ENCODE assay signal across 26 mouse cellular contexts in the genomic region with DNA sequence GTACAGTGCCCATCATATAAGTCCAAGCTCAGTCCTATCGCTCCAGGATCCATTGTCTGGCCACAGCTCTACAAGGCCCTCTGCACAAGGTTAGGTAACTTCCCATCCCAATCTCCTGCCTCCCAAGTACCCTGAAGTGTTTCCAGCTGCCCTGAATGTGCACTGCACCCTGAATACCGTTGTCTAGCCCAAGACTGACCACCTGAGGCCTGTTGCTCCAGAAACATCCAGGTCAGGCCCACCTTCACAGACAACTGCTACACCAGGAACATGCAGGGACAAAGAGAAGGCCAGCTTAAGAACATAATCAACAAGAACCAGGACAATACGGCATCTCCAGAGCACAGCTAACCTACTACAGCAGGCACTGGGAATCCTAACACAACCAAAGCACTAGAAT. TPM values are rescaled to one million over a fixed set of nuclear protein-coding genes. Genes with fewer than 3 reads are reported as not detected.
DNase-seq lines count a peak whose midpoint lies in the region; ATAC-seq and TF ChIP-seq lines count a peak whose summit lies in the region.
"Had no signal": no experiment of that assay in that cellular context is flagged by ENCODE, and none has a peak within 500 bp of the region (broad histone marks: within the 10 kb centered on the region; RNA-seq: fewer than 3 reads in every experiment).

No protein-coding gene starts in this region.

- no peaks in the 10 kb centered on the region for H3K9me3 ChIP-seq in intestine, embryonic 14.5 days (ENCODE audit: control insufficient read depth, low read length)
- H3K9me3 ChIP-seq in intestine, postnatal 0 days (ENCODE audit: control insufficient read depth): no peaks in the 10 kb centered on the region
- no peaks in the 10 kb centered on the region for H3K9me3 ChIP-seq in liver, postnatal 0 days (ENCODE audit: low read length)
- H3K9me3 ChIP-seq in liver, embryonic 12.5 days (replicated peaks): no peaks in the 10 kb centered on the region
- no peaks in the 10 kb centered on the region for H3K9me3 ChIP-seq in stomach, postnatal 0 days (ENCODE audit: control insufficient read depth, low read length)
- H3K9me3 ChIP-seq: embryonic facial prominence, embryonic 12.5 days; forebrain, embryonic 13.5 days; forebrain, embryonic 15.5 days had no signal

- no peak for TF ChIP-seq CTCF in intestine, postnatal 0 days (IDR thresholded peaks at IDR 0.05; ENCODE audit: low read depth)
- no peak for TF ChIP-seq CTCF in liver, postnatal 0 days (IDR thresholded peaks at IDR 0.05; ENCODE audit: low read depth)
- no peak for TF ChIP-seq CTCF in stomach, postnatal 0 days (IDR thresholded peaks at IDR 0.05; ENCODE audit: low read depth)

- no peaks in the 10 kb centered on the region for H3K4me1 ChIP-seq in intestine, embryonic 14.5 days (replicated peaks; ENCODE audit: control insufficient read depth, insufficient read depth, low read length)
- H3K4me1 ChIP-seq in intestine, postnatal 0 days (replicated peaks; ENCODE audit: control insufficient read depth, insufficient read depth, low read length): no peaks in the 10 kb centered on the region
- H3K4me1 ChIP-seq in liver, postnatal 0 days (ENCODE audit: insufficient read depth): no peaks in the 10 kb centered on the region
- H3K4me1 ChIP-seq in liver, embryonic 12.5 days: no peaks in the 10 kb centered on the region
- no peaks in the 10 kb centered on the region for H3K4me1 ChIP-seq in stomach, postnatal 0 days (replicated peaks; ENCODE audit: control insufficient read depth, insufficient read depth)
- H3K4me1 ChIP-seq: embryonic facial prominence, embryonic 12.5 days; forebrain, embryonic 13.5 days; forebrain, embryonic 15.5 days had no signal

- no peaks in the 10 kb centered on the region for H3K27me3 ChIP-seq in intestine, embryonic 14.5 days (replicated peaks; ENCODE audit: control insufficient read depth, insufficient read depth, low read length)
- H3K27me3 ChIP-seq in intestine, postnatal 0 days (replicated peaks; ENCODE audit: control insufficient read depth, insufficient read depth, low read length): no peaks in the 10 kb centered on the region
- H3K27me3 ChIP-seq in liver, postnatal 0 days (ENCODE audit: insufficient read depth, low read length): no peaks in the 10 kb centered on the region
- H3K27me3 ChIP-seq in liver, embryonic 12.5 days (replicated peaks): no peaks in the 10 kb centered on the region
- H3K27me3 ChIP-seq in stomach, postnatal 0 days (ENCODE audit: control insufficient read depth, insufficient read depth, low read length): no peaks in the 10 kb centered on the region
- H3K27me3 ChIP-seq: embryonic facial prominence, embryonic 12.5 days; forebrain, embryonic 13.5 days; forebrain, embryonic 15.5 days had no signal

- 88% methylated on average over 3 of the region's 3 CpGs for WGBS in intestine, embryonic 14.5 days
- WGBS in intestine, postnatal 0 days: 86% methylated on average over 3 of the region's 3 CpGs
- WGBS in liver, postnatal 0 days (ENCODE audit: insufficient replicate concordance): 77% methylated on average over 3 of the region's 3 CpGs
- 53% methylated on average over 3 of the region's 3 CpGs for WGBS in liver, embryonic 12.5 days (ENCODE audit: insufficient replicate concordance)
- WGBS in stomach, postnatal 0 days: 85% methylated on average over 3 of the region's 3 CpGs

- no peak for ATAC-seq in intestine, embryonic 14.5 days (replicated peaks; ENCODE audit: low FRiP score, low TSS enrichment, low read depth)
- no peak for ATAC-seq in intestine, postnatal 0 days
- no peak for ATAC-seq in liver, postnatal 0 days
- no peak for ATAC-seq in liver, embryonic 12.5 days
- ATAC-seq in stomach, postnatal 0 days (ENCODE audit: low FRiP score, low TSS enrichment): no peak
- ATAC-seq: forebrain, embryonic 13.5 days; forebrain, embryonic 15.5 days; forebrain, postnatal 0 days had no signal

- intact Hi-C loops in heart, postnatal 36 days (cut with DNase I): no loop called here

- no peak for TF ChIP-seq EP300 in liver, postnatal 0 days (IDR thresholded peaks at IDR 0.05; ENCODE audit: low read depth)
- no peak for TF ChIP-seq EP300 in stomach, postnatal 0 days (optimal IDR thresholded peaks at IDR 0.05)

- no peak overlapping the region for H3K9ac ChIP-seq in intestine, embryonic 14.5 days (ENCODE audit: low read length)
- no peak overlapping the region for H3K9ac ChIP-seq in intestine, postnatal 0 days (ENCODE audit: low read depth, low read length)
- no peak overlapping the region for H3K9ac ChIP-seq in liver, postnatal 0 days (replicated peaks)
- H3K9ac ChIP-seq in liver, embryonic 12.5 days: no peak overlapping the region
- H3K9ac ChIP-seq in stomach, postnatal 0 days (ENCODE audit: low read length): no peak overlapping the region
- H3K9ac ChIP-seq: embryonic facial prominence, embryonic 12.5 days; forebrain, embryonic 13.5 days; forebrain, embryonic 15.5 days; forebrain, postnatal 0 days had no signal

- H3K27ac ChIP-seq in intestine, embryonic 14.5 days (ENCODE audit: low read depth): no peak overlapping the region
- no peak overlapping the region for H3K27ac ChIP-seq in intestine, postnatal 0 days (ENCODE audit: low read depth, low read length)
- H3K27ac ChIP-seq in liver, postnatal 0 days (ENCODE audit: low read depth): no peak overlapping the region
- no peak overlapping the region for H3K27ac ChIP-seq in liver, embryonic 12.5 days
- no peak overlapping the region for H3K27ac ChIP-seq in stomach, postnatal 0 days (replicated peaks)
- H3K27ac ChIP-seq: embryonic facial prominence, embryonic 12.5 days; forebrain, embryonic 13.5 days; forebrain, embryonic 15.5 days had no signal

- peak; percentile 83 for DNase-seq in heart, adult 11 months
- DNase-seq in heart, postnatal 36 days: no peak
- peak; percentile 15 for DNase-seq in intestine, embryonic 14.5 days (ENCODE audit: low spot score)
- peak; percentile 6 for DNase-seq in liver, postnatal 0 days
- peak; percentile 5 for DNase-seq in stomach, postnatal 0 days (ENCODE audit: low spot score)
- no peak for DNase-seq in adrenal gland, postnatal 14 days
- DNase-seq: adrenal gland, adult 2 months; adrenal gland, postnatal 10 days; adrenal gland, postnatal 36 days; cerebellum, adult 11-12 months; cerebellum, adult 2 months; cerebellum, adult 9-10 months; cerebellum, postnatal 10 days; cerebellum, postnatal 25 days; embryo, embryonic 11 days; forebrain, postnatal 0 days had no signal

- no peak overlapping the region for H3K4me3 ChIP-seq in intestine, embryonic 14.5 days (ENCODE audit: low read depth, low read length)
- H3K4me3 ChIP-seq in intestine, postnatal 0 days (ENCODE audit: low read depth, low read length): no peak overlapping the region
- H3K4me3 ChIP-seq in liver, postnatal 0 days (ENCODE audit: low read depth, low read length): no peak overlapping the region
- no peak overlapping the region for H3K4me3 ChIP-seq in liver, embryonic 12.5 days
- no peak overlapping the region for H3K4me3 ChIP-seq in stomach, postnatal 0 days (ENCODE audit: low read depth, low read length)
- H3K4me3 ChIP-seq: embryonic facial prominence, embryonic 12.5 days; forebrain, embryonic 13.5 days; forebrain, embryonic 15.5 days had no signal

- no peak overlapping the region for H3K4me2 ChIP-seq in intestine, embryonic 14.5 days (ENCODE audit: low read length)
- H3K4me2 ChIP-seq in intestine, postnatal 0 days (replicated peaks; ENCODE audit: low read depth): no peak overlapping the region
- H3K4me2 ChIP-seq in liver, postnatal 0 days (ENCODE audit: low read depth, low read length): no peak overlapping the region
- H3K4me2 ChIP-seq in liver, embryonic 12.5 days: no peak overlapping the region
- no peak overlapping the region for H3K4me2 ChIP-seq in stomach, postnatal 0 days (replicated peaks; ENCODE audit: low read depth)
- H3K4me2 ChIP-seq: embryonic facial prominence, embryonic 12.5 days; forebrain, embryonic 13.5 days; forebrain, embryonic 15.5 days had no signal

- no peaks in the 10 kb centered on the region for H3K36me3 ChIP-seq in intestine, embryonic 14.5 days (ENCODE audit: control insufficient read depth, insufficient read depth, low read length)
- no peaks in the 10 kb centered on the region for H3K36me3 ChIP-seq in intestine, postnatal 0 days (ENCODE audit: control insufficient read depth, insufficient read depth)
- no peaks in the 10 kb centered on the region for H3K36me3 ChIP-seq in liver, postnatal 0 days (replicated peaks; ENCODE audit: insufficient read depth, low read length)
- no peaks in the 10 kb centered on the region for H3K36me3 ChIP-seq in liver, embryonic 12.5 days
- no peaks in the 10 kb centered on the region for H3K36me3 ChIP-seq in stomach, postnatal 0 days (ENCODE audit: control insufficient read depth, insufficient read depth, low read length)
- H3K36me3 ChIP-seq: embryonic facial prominence, embryonic 12.5 days; forebrain, embryonic 15.5 days had no signal

RNA-seq across cellular contexts. Expression of gene Serpina3k, which starts 31.7 kb away (rescaled TPM):
- not detected for total RNA-seq in heart, postnatal 36 days (2021)
- not detected in 2 replicates for polyA plus RNA-seq in intestine, embryonic 14.5 days (2014; fragmentation: Nextera tagmentation; extraction: Ambion mirVana)
- polyA plus RNA-seq in intestine, postnatal 0 days (2015; fragmentation: Nextera tagmentation; extraction: Ambion mirVana): not detected in 2 replicates
- polyA plus RNA-seq in liver, postnatal 0 days (2015; fragmentation: Nextera tagmentation; extraction: Ambion mirVana): 407 and 479 TPM in 2 replicates
- not detected in 2 replicates for polyA plus RNA-seq in liver, embryonic 12.5 days (2016; fragmentation: Nextera tagmentation; extraction: Ambion mirVana)
- 0.15 and 0.24 TPM in 2 replicates for polyA plus RNA-seq in stomach, postnatal 0 days (2015; fragmentation: Nextera tagmentation; extraction: Ambion mirVana)
- 22.0 and 379 TPM in 2 replicates for total RNA-seq in adrenal gland, postnatal 14 days (2021)
- total RNA-seq: forebrain, postnatal 0 days; MEL had no signal
- polyA plus RNA-seq: C2C12; cerebellum, adult 2 months; cortical plate, adult 2 months; embryonic facial prominence, embryonic 12.5 days; embryonic facial prominence, embryonic 14.5 days; forebrain, embryonic 13.5 days; forebrain, embryonic 15.5 days; forebrain, postnatal 0 days had no signal

RNA-seq across cellular contexts. Expression of gene Serpina3m, which starts 31.7 kb away (rescaled TPM):
- total RNA-seq in heart, postnatal 36 days (2021): not detected
- polyA plus RNA-seq in intestine, embryonic 14.5 days (2014; fragmentation: Nextera tagmentation; extraction: Ambion mirVana): not detected in 2 replicates
- not detected in 2 replicates for polyA plus RNA-seq in intestine, postnatal 0 days (2015; fragmentation: Nextera tagmentation; extraction: Ambion mirVana)
- polyA plus RNA-seq in liver, postnatal 0 days (2015; fragmentation: Nextera tagmentation; extraction: Ambion mirVana): 325 and 370 TPM in 2 replicates
- 0.10 TPM in 1 of 2 replicates, not detected in the other for polyA plus RNA-seq in liver, embryonic 12.5 days (2016; fragmentation: Nextera tagmentation; extraction: Ambion mirVana)
- 0.30 TPM in 1 of 2 replicates, not detected in the other for polyA plus RNA-seq in stomach, postnatal 0 days (2015; fragmentation: Nextera tagmentation; extraction: Ambion mirVana)
- 4.9 and 70.0 TPM in 2 replicates for total RNA-seq in adrenal gland, postnatal 14 days (2021)
- total RNA-seq: forebrain, postnatal 0 days; MEL had no signal
- polyA plus RNA-seq: C2C12; cerebellum, adult 2 months; cortical plate, adult 2 months; embryonic facial prominence, embryonic 12.5 days; embryonic facial prominence, embryonic 14.5 days; forebrain, embryonic 13.5 days; forebrain, embryonic 15.5 days; forebrain, postnatal 0 days had no signal

RNA-seq across cellular contexts. Expression of gene Serpina3n, which starts 36.5 kb away (rescaled TPM):
- 1 to 10 TPM; 5.7 to 8.2 TPM for total RNA-seq in heart, postnatal 36 days (2021)
- polyA plus RNA-seq in intestine, embryonic 14.5 days (2014; fragmentation: Nextera tagmentation; extraction: Ambion mirVana): not detected in 2 replicates
- polyA plus RNA-seq in intestine, postnatal 0 days (2015; fragmentation: Nextera tagmentation; extraction: Ambion mirVana): 0.18 and 0.21 TPM in 2 replicates
- 302 and 340 TPM in 2 replicates for polyA plus RNA-seq in liver, postnatal 0 days (2015; fragmentation: Nextera tagmentation; extraction: Ambion mirVana)
- polyA plus RNA-seq in liver, embryonic 12.5 days (2016; fragmentation: Nextera tagmentation; extraction: Ambion mirVana): not detected in 2 replicates
- 0.53 and 1.6 TPM in 2 replicates for polyA plus RNA-seq in stomach, postnatal 0 days (2015; fragmentation: Nextera tagmentation; extraction: Ambion mirVana)
- 14.5 and 67.3 TPM in 2 replicates for total RNA-seq in adrenal gland, postnatal 14 days (2021)
- total RNA-seq: MEL had no signal
- polyA plus RNA-seq: C2C12; forebrain, embryonic 13.5 days; forebrain, embryonic 15.5 days had no signal

RNA-seq across cellular contexts. Expression of gene Serpina3j, which starts 55.6 kb away (rescaled TPM):
- total RNA-seq in heart, postnatal 36 days (2021): not detected
- polyA plus RNA-seq in intestine, embryonic 14.5 days (2014; fragmentation: Nextera tagmentation; extraction: Ambion mirVana): not detected in 2 replicates
- not detected in 2 replicates for polyA plus RNA-seq in intestine, postnatal 0 days (2015; fragmentation: Nextera tagmentation; extraction: Ambion mirVana)
- not detected in 2 replicates for polyA plus RNA-seq in liver, postnatal 0 days (2015; fragmentation: Nextera tagmentation; extraction: Ambion mirVana)
- polyA plus RNA-seq in liver, embryonic 12.5 days (2016; fragmentation: Nextera tagmentation; extraction: Ambion mirVana): not detected in 2 replicates
- 0.13 and 0.15 TPM in 2 replicates for polyA plus RNA-seq in stomach, postnatal 0 days (2015; fragmentation: Nextera tagmentation; extraction: Ambion mirVana)
- total RNA-seq in adrenal gland, postnatal 14 days (2021): not detected in 2 replicates
- total RNA-seq: adrenal gland, postnatal 10 days; adrenal gland, postnatal 36 days; ES-E14; forebrain, postnatal 0 days; MEL had no signal
- polyA plus RNA-seq: adrenal gland, adult 2 months; C2C12; cerebellum, adult 2 months; cortical plate, adult 2 months; embryonic facial prominence, embryonic 12.5 days; forebrain, embryonic 13.5 days; forebrain, embryonic 15.5 days; forebrain, postnatal 0 days had no signal

Comparison
In these comparisons a context has a peak if more than half of its experiments do, and no peak if none do; other contexts are left out.
1. DNase-seq: peak in heart, adult 11 months (single experiment), intestine, embryonic 14.5 days (single experiment), liver, postnatal 0 days (single experiment) and stomach, postnatal 0 days (single experiment); none in heart, postnatal 36 days (0 of 2) and adrenal gland, postnatal 14 days (single experiment).
2. RNA of gene Serpina3k, which starts 31.7 kb away (polyA plus RNA-seq): 407 to 479 TPM in liver, postnatal 0 days; 0.15 to 0.24 TPM in stomach, postnatal 0 days, not detected in intestine, embryonic 14.5 days, not detected in intestine, postnatal 0 days and not detected in liver, embryonic 12.5 days; every median in the first group is over 100 times any median in the second.
3. RNA of gene Serpina3m, which starts 31.7 kb away (polyA plus RNA-seq): 325 to 370 TPM in liver, postnatal 0 days; 0.30 TPM in stomach, postnatal 0 days, not detected in intestine, postnatal 0 days, 0.10 TPM in liver, embryonic 12.5 days and not detected in intestine, embryonic 14.5 days; every median in the first group is over 100 times any median in the second.
4. RNA of gene Serpina3n, which starts 36.5 kb away (polyA plus RNA-seq): 302 to 340 TPM in liver, postnatal 0 days; 0.53 to 1.6 TPM in stomach, postnatal 0 days, 0.18 to 0.21 TPM in intestine, postnatal 0 days, not detected in intestine, embryonic 14.5 days and not detected in liver, embryonic 12.5 days; every median in the first group is over 100 times any median in the second.